Mouse (Mus musculus) gastrocnemius, postnatal 10 days (tissue): ENCODE measurements at regions not wholly inside any gene's neighbourhood (a gene's known extent, or its start where the extent isn't known, plus 50 kb on each side); places are given as distances from the start of the nearest gene placed in this dataset.

Experiments
- DNase-seq: peaks from one replicate; pipeline ENCODE4 v3.0.0; 2021; ENCODE audit warnings: mixed read lengths

DNA sequence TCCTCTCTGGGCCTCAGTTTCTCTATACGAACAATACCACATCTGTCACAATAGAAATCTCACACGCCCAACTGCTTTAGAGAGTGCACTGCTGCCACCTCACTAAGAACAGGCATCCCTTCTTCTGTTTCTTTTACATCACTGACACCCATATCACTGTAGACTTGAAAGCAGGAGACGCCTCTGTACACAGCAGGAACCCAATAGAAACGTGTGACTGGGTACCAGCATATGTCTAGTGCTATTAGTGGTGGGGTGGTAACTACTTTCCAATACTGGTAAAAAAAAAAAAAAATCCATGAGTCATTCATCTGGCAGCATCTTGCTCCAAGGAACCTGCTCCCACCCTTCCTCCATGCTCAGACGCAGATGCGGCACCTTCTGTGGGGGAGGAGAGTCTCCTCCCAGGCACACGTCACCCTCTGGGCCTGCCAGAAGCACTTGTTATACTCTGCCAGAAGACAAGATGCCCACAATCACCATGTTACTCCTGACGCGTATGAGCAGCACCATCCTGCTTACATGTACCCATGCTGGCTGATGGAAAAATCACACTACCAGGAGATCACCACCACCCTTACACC, 151.3 kb upstream of the Plxna4 start:
- no peak for DNase-seq

DNA sequence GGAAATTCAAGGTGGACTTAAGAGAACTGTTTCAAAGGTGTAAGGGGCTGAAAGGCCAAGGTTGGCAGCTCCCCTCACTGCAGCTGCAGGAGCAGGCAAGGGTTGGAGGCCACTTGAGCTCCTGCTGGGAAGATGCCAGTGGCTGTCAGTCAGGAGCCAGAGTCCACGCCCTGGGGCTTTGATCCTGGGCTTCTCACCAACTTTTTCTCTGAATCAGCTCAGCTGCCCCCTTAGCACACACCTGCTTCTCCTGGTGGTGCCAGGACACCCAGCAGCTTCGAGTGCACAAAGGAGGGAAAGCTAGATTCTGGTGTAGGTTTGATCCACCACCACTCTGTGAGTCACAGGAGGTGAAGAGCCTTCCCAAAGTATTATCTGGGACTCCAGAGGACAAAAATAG, 140.7 kb upstream of the Plxna4 start:
- DNase-seq: peak; percentile 46

- DNase-seq: no peak
These were observed 138.6 kb upstream of the Plxna4 start for GRCm38 (mm10) chr6:32726571-32726970.

DNA sequence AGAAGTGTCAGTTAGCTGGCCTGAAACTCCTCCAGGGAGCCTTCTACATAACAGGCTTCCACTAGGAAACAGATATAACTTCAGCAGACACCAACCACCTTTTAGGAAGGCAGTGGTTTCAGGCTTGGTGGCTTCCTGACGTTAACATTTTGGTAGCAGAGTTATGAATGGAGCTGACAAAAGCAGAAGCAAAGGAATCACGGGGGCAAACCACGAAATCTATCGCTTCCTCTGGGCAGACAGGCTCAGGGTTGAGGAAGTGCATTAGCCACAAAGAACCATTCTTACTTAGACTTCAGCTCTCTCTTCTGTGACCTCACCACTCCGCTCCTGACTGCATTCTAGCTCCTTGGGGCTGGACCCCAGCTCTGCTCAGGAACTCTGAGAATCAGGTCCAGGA, 129.9 kb upstream of the Plxna4 start:
- DNase-seq: no peak

- DNase-seq: no peak
These were observed 127.1 kb upstream of the Plxna4 start for GRCm38 (mm10) chr6:32715137-32715536.

GRCm38 (mm10) chr6:32710208-32710607, 122.2 kb upstream of the Plxna4 start:
- peak; percentile 57 for DNase-seq

DNA sequence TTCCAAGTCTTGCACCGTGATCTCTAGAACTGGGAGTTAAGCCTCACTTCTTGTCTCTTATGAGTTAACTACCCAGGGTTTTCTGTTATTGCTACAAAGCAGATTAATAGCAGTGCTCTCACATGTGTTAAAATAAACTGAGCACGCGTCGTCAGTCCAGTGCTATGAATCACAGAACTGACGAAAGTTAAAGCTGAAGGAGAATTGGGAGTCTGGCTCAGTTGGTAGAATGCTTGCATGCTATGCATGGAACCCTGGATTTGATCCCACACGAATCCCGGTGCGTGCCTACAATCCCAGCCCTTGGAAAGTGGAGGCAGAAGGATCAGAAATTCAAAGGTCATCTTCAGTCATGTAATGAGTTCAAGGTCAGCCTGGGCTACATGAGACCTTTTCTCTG, 121.6 kb upstream of the Plxna4 start:
- DNase-seq: no peak

DNA sequence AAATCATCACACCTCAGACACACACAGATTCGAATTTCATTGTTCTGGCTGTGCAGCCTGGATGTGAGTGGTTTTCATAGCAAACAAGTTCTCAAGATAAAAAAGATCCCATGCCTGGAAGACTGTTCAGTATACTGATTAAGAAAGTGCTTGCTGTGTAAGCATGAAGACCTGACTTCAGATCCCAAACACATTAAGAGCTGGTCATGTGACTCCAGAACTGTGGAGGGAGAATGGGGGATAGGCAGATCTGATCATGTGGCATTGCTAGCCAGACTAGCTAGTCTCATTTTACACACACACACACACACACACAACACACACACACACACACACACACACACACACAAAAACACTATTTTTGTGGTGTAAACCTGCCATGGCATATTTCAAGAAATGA, 119.4 kb upstream of the Plxna4 start:
- no peak for DNase-seq

DNA sequence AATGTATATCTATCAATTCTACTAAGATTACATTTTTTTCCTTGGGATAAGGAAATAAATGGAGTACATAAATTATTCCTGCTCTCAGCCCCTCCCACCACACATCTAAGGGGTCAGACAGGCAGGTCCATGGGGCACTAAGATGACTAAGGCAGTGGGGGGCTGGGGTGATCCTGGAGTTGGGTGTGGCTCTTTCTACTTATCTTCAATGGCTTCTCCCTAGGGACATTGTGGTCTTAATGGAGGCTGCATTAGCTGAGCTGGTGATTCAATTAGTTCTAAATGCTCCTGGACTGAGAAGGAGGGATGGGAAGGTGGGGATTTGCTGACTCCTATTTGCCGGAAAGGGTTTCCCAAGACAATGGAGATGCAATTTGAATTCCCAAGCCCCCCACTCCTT, 118.4 kb upstream of the Plxna4 start:
- no peak for DNase-seq

- no peak for DNase-seq
These were observed 115.5 kb upstream of the Plxna4 start for GRCm38 (mm10) chr6:32703466-32703865.

- DNase-seq: no peak
These were observed 114.3 kb upstream of the Plxna4 start for GRCm38 (mm10) chr6:32702245-32702791.

DNA sequence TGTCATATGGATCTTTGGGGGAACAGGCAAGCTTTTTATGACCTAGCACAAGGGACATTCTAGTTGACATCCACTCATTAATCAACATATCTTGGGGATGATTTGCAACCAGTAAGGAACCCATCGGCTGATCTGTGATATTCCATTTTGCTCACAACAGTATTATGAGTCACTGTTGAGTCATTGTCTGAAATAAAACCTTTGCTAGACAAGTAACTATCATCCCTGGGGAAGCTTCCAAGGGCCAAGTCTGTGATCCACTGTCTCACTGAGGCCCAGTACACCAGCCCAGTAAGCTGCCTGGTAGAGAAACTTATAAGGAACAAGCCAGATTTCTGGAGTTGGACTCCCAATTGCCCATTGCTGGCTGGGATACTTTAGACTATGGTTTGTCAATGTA, 111.8 kb upstream of the Plxna4 start:
- no peak for DNase-seq

DNA sequence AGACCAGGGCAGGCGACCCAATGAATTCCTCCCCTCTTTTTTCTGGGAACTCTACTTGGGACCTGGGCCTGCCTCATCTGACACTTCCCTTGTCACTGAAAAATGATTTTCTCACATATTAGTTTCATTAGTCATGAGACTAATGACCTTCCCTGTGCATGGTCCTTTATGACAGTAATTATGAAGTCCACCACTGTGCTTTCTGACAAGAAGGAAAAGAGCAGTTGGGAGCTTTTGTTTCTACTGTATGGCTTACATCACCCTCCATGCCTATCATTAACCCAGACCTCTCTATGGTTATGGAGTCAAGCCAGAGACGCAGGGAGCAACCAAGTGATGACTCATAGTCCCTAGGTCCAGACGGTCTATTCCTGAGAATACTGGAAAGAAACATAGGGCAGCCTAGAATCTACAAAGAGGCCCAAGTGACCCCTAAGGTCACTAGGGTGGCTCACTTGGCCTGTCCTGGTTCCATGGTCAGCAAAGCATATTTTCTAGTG, 109.8 kb upstream of the Plxna4 start:
- DNase-seq: no peak

- no peak for DNase-seq
These were observed 108.0 kb upstream of the Plxna4 start for GRCm38 (mm10) chr6:32696037-32696436.

GRCm38 (mm10) chr6:32672552-32672951, 84.6 kb upstream of the Plxna4 start:
- DNase-seq: no peak

DNA sequence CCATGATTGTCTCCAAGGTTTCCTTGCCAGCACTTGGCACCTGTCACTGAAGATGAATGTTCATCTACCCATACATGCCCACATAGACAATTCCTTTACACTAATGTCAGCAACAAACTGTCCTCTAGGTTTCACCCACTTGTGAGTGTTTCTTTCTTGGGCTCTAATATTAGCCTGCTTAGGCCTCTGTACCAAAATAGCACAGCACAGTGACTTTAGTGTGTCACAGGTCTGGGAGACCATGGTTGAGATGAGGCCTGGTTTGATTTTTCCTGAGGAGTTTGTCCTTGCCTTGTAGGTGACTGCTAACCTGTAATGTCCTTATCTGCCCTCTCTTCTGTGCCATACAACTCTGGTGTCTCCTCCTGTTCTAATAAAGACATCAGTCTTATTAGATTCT, 71.8 kb upstream of the Plxna4 start:
- DNase-seq: no peak

DNA sequence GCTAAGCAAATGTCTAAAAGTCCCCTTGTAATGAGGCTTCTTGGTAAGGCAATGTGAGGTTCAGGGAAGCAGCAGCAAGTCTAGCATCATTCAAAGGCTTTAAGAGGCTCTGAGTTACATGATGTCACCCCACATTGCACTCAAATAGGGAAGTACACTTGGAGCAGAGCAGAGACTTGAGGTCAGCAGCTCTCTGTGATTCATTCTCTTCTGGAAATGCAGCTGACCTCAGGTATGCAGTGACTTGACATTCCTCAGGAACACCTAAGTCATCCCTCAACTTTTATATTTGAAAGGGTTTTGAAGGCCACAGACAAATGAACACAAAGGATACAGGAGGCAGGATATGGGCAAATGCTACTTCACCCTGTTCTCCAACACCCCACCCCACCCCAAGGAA, 69.4 kb upstream of the Plxna4 start:
- no peak for DNase-seq

DNA sequence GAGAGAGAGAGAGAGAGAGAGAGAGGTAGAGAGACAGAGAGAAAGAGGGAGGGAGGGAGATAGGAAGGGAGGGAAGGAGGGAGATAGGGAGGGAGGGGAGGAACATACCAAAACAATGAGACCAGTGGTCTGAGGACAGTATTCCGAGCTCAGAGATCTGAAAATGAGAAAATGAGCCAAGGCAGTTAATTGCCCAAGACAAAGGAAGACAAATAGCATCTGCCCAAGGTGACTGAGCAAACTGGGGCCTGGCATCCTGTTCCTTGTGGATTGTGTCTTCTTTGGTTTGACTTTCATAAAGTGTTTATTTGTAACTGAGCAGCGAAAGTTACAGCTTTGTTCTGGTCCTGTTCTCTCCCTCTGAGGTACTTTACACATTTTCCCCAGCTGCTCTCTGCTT, 66.2 kb upstream of the Plxna4 start:
- DNase-seq: no peak

- no peak for DNase-seq
These were observed 56.0 kb upstream of the Plxna4 start for GRCm38 (mm10) chr6:32644016-32644415.

DNA sequence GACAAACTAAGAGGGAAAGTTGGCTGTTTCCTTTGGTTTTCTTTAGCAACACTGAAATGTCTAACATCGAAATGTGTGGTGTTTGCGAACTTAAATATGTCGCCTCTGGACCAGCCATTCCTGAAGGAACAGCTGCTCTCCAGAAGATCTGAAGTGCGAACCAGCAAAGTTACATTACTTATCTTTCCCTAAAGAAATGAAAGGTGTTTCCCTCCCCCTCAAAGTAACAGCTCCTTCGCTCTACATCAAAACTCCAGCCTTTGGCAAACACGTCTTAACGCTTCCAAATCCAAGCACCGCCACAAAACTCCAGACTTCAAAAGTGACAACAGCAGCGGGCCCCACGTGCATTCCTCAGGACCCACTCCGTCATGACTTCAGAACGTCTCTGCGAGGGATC, 50.9 kb upstream of the Plxna4 start:
- no peak for DNase-seq
